Mouse (Mus musculus) Muller cell, postnatal 12 days (primary cell): ENCODE results near the gene Cnot10.
A peak's percentile ranks its signal among the peaks of the same experiment; 100 is the strongest.

Experiments
- DNase-seq: peaks from one replicate; pipeline ENCODE4 v3.0.0-alpha.2; 2015; ENCODE audit errors: inconsistent ontology term

Gene Cnot10

GRCm38 (mm10) chr9:114548496-114548895, 91.5 kb downstream of the Cnot10 start:
- no peak for DNase-seq

- no peak for DNase-seq
Measured at GRCm38 (mm10) chr9:114547643-114548077, 92.3 kb downstream of the Cnot10 start.

DNA sequence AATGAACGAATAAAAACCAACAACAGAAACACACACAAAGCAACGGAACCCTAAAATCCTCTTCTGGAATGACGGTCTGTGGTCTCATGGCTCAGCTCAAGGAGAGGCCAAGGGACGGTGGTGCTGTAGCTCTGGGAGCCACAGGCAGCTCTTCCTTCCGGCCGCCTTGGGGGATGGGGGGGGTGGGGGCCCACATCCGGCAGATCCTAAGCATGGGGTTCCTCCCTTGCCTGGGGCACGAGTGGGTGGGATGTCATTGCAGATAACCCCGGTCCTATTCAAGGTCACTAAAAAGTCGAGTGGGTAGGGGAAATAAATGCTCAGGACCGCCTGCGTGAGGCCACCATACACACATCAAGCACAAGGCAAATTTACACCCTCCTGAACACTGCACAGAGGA, 93.2 kb downstream of the Cnot10 start:
- no peak for DNase-seq

DNA sequence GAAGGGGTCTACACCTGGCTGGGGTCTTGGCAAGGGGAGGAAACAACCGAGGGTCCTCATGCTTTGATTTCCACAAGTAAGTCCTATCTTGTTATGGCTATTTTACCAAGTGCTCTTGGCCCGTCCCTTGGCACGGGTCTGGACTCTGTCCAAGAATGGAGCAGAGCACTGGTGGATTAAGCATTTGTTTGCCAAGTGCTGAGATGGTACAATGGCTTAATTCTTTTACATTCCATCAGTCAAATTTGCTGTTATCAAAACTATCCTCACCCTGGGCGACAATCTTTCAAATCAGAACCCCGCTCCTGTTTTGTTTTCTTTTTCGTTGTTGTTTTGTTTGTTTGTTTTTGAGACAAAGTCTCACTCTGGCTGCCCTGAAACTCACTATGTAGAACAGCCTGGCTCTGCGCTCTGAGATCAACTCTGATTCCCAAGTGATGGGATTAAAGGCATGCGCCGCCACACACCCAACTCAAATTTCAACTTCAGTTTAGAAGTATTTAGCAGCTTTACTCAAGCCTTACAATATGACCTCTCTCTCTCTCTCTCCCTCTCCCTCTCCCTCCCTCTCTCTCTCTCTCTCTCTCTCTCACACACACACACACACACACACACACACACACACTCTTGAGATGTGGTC, 95.1 kb downstream of the Cnot10 start:
- no peak for DNase-seq

GRCm38 (mm10) chr9:114543882-114544753, 95.9 kb downstream of the Cnot10 start:
- DNase-seq: no peak

GRCm38 (mm10) chr9:114541279-114541741, 98.7 kb downstream of the Cnot10 start:
- no peak for DNase-seq

DNA sequence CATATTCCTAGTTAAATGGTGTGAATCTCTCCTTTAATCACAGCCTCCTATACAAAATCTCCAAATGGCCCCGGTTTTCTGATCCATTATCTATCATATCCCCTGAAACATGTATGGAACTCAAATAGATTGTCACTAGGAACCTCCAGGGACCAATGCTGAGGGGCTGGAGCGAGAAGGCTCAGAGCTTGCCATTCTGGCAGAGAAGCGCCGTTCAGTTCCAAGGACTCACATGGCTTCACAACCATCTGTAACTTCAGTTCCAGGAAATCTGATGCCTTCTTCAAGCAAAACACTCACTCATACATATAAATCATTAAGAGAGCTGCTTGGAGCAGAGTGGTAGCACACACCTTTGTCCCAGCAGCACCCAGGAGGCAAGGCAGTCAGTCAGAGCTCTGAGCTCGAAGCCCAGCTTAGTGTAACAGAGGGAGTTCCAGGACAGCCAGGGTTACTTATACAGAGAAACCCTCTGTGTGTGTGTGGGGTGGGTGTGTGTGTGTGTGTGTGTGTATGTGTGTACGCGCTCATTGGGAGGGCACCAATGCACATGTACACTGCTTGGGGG, 100.9 kb downstream of the Cnot10 start:
- DNase-seq: no peak

DNA sequence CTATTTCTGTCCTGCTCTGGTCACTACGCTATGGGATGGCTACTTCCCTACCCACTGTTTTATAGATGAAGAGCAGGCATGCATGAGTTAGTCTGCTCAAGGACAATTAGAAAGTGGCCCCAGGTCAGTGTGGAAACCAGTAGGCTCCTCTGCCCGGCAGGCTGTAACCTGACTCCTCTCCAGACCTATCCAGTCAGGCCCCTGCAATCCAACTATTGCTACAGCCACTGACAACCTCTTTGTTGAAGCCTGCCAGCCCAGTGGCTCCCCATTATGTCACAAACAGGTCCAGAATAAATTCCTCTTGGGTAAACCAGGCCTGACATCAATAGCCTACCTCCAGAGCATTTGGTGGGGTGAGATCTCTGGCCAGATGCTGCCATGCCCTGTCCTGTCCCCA, 103.4 kb downstream of the Cnot10 start:
- DNase-seq: peak; percentile 77
